ENCODE assay signal across 8 mouse cellular contexts in genomic region chr7:109083113-109083812, GRCm38 (mm10). TPM values are rescaled to one million over a fixed set of nuclear protein-coding genes. Genes with fewer than 3 reads are reported as not detected.
DNase-seq lines count a peak whose midpoint lies in the region; ATAC-seq lines count a peak whose summit lies in the region.

Gene Ric3, minus strand, starts transcription at chr7:109083331.

- H3K27ac ChIP-seq in embryonic facial prominence, embryonic 14.5 days (replicated peaks; ENCODE audit: low read depth, low read length) = no peak within 1 kb of the TSS
- H3K27ac ChIP-seq in heart, embryonic 11.5 days (ENCODE audit: low read depth, low read length) = no peak within 1 kb of the TSS
- H3K27ac ChIP-seq in kidney, embryonic 14.5 days (ENCODE audit: low read depth, low read length) = no peak within 1 kb of the TSS
- H3K27ac ChIP-seq in limb, embryonic 11.5 days (replicated peaks; ENCODE audit: low read depth, low read length) = no peak within 1 kb of the TSS
- peak within 1 kb of the TSS; percentile 33 for H3K27ac ChIP-seq in midbrain, embryonic 16.5 days (ENCODE audit: low read length)

- peak; percentile 75 for ATAC-seq in embryonic facial prominence, embryonic 14.5 days (ENCODE audit: low read depth)
- peak; percentile 26; the same call in 1 of the 2 replicates for ATAC-seq in heart, embryonic 11.5 days (replicated peaks; ENCODE audit: insufficient number of reproducible peaks, low FRiP score, low TSS enrichment)
- ATAC-seq in kidney, embryonic 14.5 days (ENCODE audit: low FRiP score, low TSS enrichment) = peak; percentile 32; the same call in 1 of the 2 replicates
- no peak for ATAC-seq in limb, embryonic 11.5 days (ENCODE audit: insufficient number of reproducible peaks, low FRiP score, low TSS enrichment, low read depth)
- ATAC-seq in midbrain, embryonic 16.5 days = peak; percentile 97

- H3K27me3 ChIP-seq in embryonic facial prominence, embryonic 14.5 days (replicated peaks; ENCODE audit: control insufficient read depth, insufficient read depth, low read length) = peaks cover 17% of the 10 kb centered on the region
- H3K27me3 ChIP-seq in heart, embryonic 11.5 days (ENCODE audit: control insufficient read depth, insufficient read depth, low read length) = peaks cover 9% of the 10 kb centered on the region
- peaks cover 5% of the 10 kb centered on the region; the same call in 1 of the 2 replicates for H3K27me3 ChIP-seq in kidney, embryonic 14.5 days (ENCODE audit: control insufficient read depth, insufficient read depth, low read length)
- peaks cover 12% of the 10 kb centered on the region for H3K27me3 ChIP-seq in limb, embryonic 11.5 days (ENCODE audit: control insufficient read depth, insufficient read depth, low read length)
- no peaks in the 10 kb centered on the region; the same call in 1 of the 2 replicates for H3K27me3 ChIP-seq in midbrain, embryonic 16.5 days (ENCODE audit: control insufficient read depth, insufficient read depth, low read depth, low read length)

- DNase-seq in urinary bladder, adult 18-20 months (ENCODE audit: low spot score in 2 of 2) = peak; percentile 47 to 49
- no peak for DNase-seq in urinary bladder, postnatal 10 days (ENCODE audit: low spot score)
- DNase-seq in embryonic facial prominence, embryonic 14.5 days (ENCODE audit: low spot score) = peak; percentile 37
- peak; percentile 59 for DNase-seq in limb, embryonic 11.5 days (ENCODE audit: low spot score)
- DNase-seq in testis, postnatal 10 days (ENCODE audit: low spot score) = peak; percentile 76

- H3K36me3 ChIP-seq in embryonic facial prominence, embryonic 14.5 days (ENCODE audit: control insufficient read depth, insufficient read depth, low read length) = no peaks in the 10 kb centered on the region
- H3K36me3 ChIP-seq in heart, embryonic 11.5 days (ENCODE audit: control insufficient read depth, insufficient read depth, low read length) = no peaks in the 10 kb centered on the region
- H3K36me3 ChIP-seq in kidney, embryonic 14.5 days (ENCODE audit: control insufficient read depth, insufficient read depth, low read length) = no peaks in the 10 kb centered on the region
- no peaks in the 10 kb centered on the region for H3K36me3 ChIP-seq in limb, embryonic 11.5 days (ENCODE audit: control insufficient read depth, insufficient read depth, low read length)
- H3K36me3 ChIP-seq in midbrain, embryonic 16.5 days (ENCODE audit: control insufficient read depth, insufficient read depth, low read length) = no peaks in the 10 kb centered on the region

- peak within 1 kb of the TSS; percentile 68 for H3K4me2 ChIP-seq in embryonic facial prominence, embryonic 14.5 days (ENCODE audit: low read depth, low read length)
- peak within 1 kb of the TSS; percentile 84 for H3K4me2 ChIP-seq in heart, embryonic 11.5 days
- peak within 1 kb of the TSS; percentile 64 for H3K4me2 ChIP-seq in kidney, embryonic 14.5 days (replicated peaks; ENCODE audit: low read depth, low read length)
- H3K4me2 ChIP-seq in limb, embryonic 11.5 days (ENCODE audit: low read depth, severe bottlenecking) = peak within 1 kb of the TSS; percentile 68
- peak within 1 kb of the TSS; percentile 80 for H3K4me2 ChIP-seq in midbrain, embryonic 16.5 days (ENCODE audit: low read length)

- peak within 1 kb of the TSS; percentile 52 for H3K4me3 ChIP-seq in embryonic facial prominence, embryonic 14.5 days (ENCODE audit: low read depth, low read length)
- peak within 1 kb of the TSS; percentile 53 for H3K4me3 ChIP-seq in heart, embryonic 11.5 days (ENCODE audit: low read depth, low read length)
- peak within 1 kb of the TSS; percentile 45 for H3K4me3 ChIP-seq in kidney, embryonic 14.5 days (ENCODE audit: low read length)
- peak within 1 kb of the TSS; percentile 53 for H3K4me3 ChIP-seq in limb, embryonic 11.5 days (ENCODE audit: low read depth, low read length)
- peak within 1 kb of the TSS; percentile 64 for H3K4me3 ChIP-seq in midbrain, embryonic 16.5 days (ENCODE audit: low read depth, low read length)

- WGBS in embryonic facial prominence, embryonic 14.5 days = 5% methylated on average over 35 of the region's 50 CpGs
- WGBS in heart, embryonic 11.5 days (ENCODE audit: insufficient replicate concordance) = 5% methylated on average over 50 of the region's 50 CpGs
- WGBS in kidney, embryonic 14.5 days = 6% methylated on average over 40 of the region's 50 CpGs
- 4% methylated on average over 50 of the region's 50 CpGs for WGBS in limb, embryonic 11.5 days
- 3% methylated on average over 48 of the region's 50 CpGs for WGBS in midbrain, embryonic 16.5 days

- H3K9ac ChIP-seq in embryonic facial prominence, embryonic 14.5 days (ENCODE audit: low read depth, low read length) = peak within 1 kb of the TSS; percentile 58
- H3K9ac ChIP-seq in heart, embryonic 11.5 days (ENCODE audit: low read depth, low read length) = 0 out of 2 replicates have a peak within 1 kb of the TSS, but pooled peaks have one; percentile 39
- H3K9ac ChIP-seq in kidney, embryonic 14.5 days (ENCODE audit: low read depth, low read length) = peak within 1 kb of the TSS; percentile 19; the same call in 1 of the 2 replicates
- H3K9ac ChIP-seq in limb, embryonic 11.5 days (ENCODE audit: low read length) = peak within 1 kb of the TSS; percentile 56
- H3K9ac ChIP-seq in midbrain, embryonic 16.5 days (ENCODE audit: low read depth, low read length) = peak within 1 kb of the TSS; percentile 77

- H3K4me1 ChIP-seq in embryonic facial prominence, embryonic 14.5 days (ENCODE audit: control insufficient read depth, insufficient read depth, low read length) = 0 out of 2 replicates have a peak, but pooled peaks cover 10% of the 10 kb centered on the region
- H3K4me1 ChIP-seq in heart, embryonic 11.5 days (ENCODE audit: control insufficient read depth, insufficient read depth, low read length) = peaks cover 3% of the 10 kb centered on the region; the same call in 1 of the 2 replicates
- H3K4me1 ChIP-seq in kidney, embryonic 14.5 days (ENCODE audit: control insufficient read depth, insufficient read depth, low read length) = no peaks in the 10 kb centered on the region
- H3K4me1 ChIP-seq in limb, embryonic 11.5 days (ENCODE audit: control insufficient read depth, insufficient read depth, low read length) = no peaks in the 10 kb centered on the region
- H3K4me1 ChIP-seq in midbrain, embryonic 16.5 days (ENCODE audit: control insufficient read depth, insufficient read depth, low read length) = peaks cover 19% of the 10 kb centered on the region

- no peaks in the 10 kb centered on the region for H3K9me3 ChIP-seq in embryonic facial prominence, embryonic 14.5 days (ENCODE audit: control insufficient read depth, low read length)
- H3K9me3 ChIP-seq in heart, embryonic 11.5 days (replicated peaks; ENCODE audit: control insufficient read depth, low read length) = no peaks in the 10 kb centered on the region
- no peaks in the 10 kb centered on the region; the same call in 1 of the 2 replicates for H3K9me3 ChIP-seq in kidney, embryonic 14.5 days (ENCODE audit: control insufficient read depth, low read length)
- no peaks in the 10 kb centered on the region for H3K9me3 ChIP-seq in limb, embryonic 11.5 days (ENCODE audit: control insufficient read depth, low read length)
- H3K9me3 ChIP-seq in midbrain, embryonic 16.5 days (replicated peaks; ENCODE audit: control insufficient read depth, low read length, poor library complexity, severe bottlenecking) = no peaks in the 10 kb centered on the region

RNA-seq across cellular contexts. Expression of gene Ric3, which starts in this region (rescaled TPM):
- polyA plus RNA-seq in embryonic facial prominence, embryonic 14.5 days (2014; fragmentation: Nextera tagmentation; extraction: Ambion mirVana) = 2.6 and 4.7 TPM in 2 replicates
- polyA plus RNA-seq in heart, embryonic 11.5 days (2014; fragmentation: Nextera tagmentation; extraction: Ambion mirVana) = 1.7 and 1.9 TPM in 2 replicates
- polyA plus RNA-seq in kidney, embryonic 14.5 days (2014; fragmentation: Nextera tagmentation; extraction: Ambion mirVana) = 1.4 and 2.2 TPM in 2 replicates
- 4.7 and 5.1 TPM in 2 replicates for polyA plus RNA-seq in limb, embryonic 11.5 days (2014; fragmentation: Nextera tagmentation; extraction: Ambion mirVana)
- 36.1 and 38.0 TPM in 2 replicates for polyA plus RNA-seq in midbrain, embryonic 16.5 days (2015; fragmentation: Nextera tagmentation; extraction: Ambion mirVana)

Comparison
In these comparisons a context has a peak if more than half of its experiments do, and no peak if none do; other contexts are left out.
1. H3K9ac ChIP-seq: peak in every context shown above with its lines; median percentile 77 in midbrain, embryonic 16.5 days; 58 in embryonic facial prominence, embryonic 14.5 days; 56 in limb, embryonic 11.5 days; 39 in heart, embryonic 11.5 days; 19 in kidney, embryonic 14.5 days.